Mouse (Mus musculus): ENCODE data around the gene Dhx40.
"Not testable (repeated sequence)": the region's sequence is repeated elsewhere in the genome, so short reads cannot be mapped to it uniquely, and the experiment has no call there.

The Dhx40 gene

DNA sequence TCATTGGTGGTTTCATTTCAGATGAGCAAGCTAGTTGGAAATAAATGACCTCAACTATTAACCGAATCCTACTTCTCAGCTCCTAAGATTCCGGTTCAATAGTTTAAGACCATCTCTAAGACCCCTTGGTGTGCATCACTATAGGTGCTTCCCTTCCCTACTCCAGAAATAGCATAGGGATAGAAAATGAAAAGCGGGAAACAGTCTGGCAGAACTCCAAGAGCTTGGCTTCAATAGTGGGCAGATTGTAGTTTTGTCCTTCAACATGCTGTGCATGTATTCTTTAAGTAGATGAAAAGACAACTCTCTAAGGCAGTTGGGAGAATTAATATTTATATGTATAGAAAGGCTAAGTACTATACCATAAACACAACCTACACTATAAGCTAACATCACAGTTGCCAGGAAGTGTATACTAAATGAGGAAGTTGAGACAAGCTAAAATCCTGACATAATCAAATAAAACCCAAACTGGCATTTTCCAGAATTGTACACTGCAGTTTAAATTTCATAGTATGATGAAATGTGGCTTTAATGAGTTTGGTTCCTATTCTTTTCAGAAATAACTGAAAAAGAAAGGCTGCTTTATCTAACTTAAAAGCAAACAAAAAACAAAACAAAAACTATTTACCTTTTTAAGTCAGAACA is 57.6 kb downstream of the Dhx40 start:
- no peak for DNase-seq

DNA sequence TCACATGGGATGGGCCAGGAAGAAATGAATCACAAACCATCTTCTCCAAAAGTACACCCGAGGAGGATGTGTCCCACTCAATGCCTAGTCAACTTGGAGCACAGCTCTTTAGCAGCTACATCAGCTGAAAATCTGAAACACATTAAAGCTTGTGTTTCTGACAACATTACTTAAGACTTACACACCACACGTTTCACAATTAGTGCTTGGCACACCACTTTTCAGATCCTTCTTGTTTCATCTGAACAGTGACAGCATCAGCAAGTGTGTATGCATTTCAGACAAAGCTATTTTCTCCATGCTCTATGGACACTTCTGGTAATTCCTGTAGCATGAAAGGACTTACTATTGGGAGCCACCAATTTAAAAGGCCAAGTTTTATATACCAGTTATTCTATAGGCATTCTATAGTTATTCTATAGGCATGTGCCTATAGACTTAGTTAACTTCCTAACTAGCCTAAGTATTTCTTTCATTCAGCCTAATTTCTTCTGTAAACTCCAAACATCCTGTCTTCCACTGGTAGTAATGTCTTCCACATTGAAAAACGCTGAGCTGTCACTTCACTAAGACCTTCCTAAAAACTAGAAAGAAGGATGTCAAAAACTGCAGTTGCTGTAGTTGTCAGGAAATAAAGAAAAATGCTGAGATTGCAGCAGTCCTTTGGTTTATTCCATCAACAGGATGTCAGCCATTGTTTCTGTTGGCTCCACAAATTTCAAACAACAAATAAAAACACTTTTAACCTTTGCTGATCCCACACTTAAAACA is 61.7 kb downstream of the Dhx40 start:
- no peak for DNase-seq

DNA sequence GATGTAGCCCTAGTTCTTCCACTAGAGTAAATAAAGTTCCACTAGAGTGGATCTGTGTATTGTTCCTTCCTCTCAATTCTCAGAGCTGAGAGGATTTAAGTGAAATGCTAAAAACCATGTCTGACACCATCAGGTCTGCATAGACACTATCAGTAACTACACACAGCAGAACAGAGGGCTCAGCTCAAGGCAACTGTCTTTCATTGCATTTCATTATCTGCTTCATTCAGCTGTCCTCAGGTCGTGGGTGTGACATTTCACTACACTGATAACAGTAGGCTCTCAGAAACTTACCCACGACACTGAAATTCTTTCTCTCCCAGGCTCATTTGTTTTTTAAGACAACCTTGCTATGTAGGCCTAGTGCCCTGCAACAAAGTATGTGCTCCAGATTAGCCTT is 64.9 kb downstream of the Dhx40 start:
- DNase-seq, result no peak

DNA sequence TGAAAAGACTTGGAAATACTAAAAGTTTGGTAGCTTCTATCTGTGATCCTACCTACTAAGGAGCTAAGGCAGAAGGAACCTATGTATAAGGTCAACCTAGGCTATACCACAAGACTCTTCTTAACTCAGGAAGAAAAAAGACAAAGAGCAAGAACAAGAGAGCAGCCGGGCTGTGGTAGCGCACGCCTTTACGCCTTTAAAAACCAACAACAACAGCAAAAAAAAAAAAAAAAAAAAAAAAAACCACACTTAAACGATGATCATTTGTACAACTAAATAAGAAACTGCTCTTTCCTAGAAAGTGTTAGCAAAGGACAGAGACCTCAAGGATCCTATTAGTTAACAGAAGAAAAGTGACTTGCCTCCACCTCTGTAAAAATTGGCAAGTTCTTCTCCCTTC is 66.0 kb downstream of the Dhx40 start:
- no peak for DNase-seq

DNA sequence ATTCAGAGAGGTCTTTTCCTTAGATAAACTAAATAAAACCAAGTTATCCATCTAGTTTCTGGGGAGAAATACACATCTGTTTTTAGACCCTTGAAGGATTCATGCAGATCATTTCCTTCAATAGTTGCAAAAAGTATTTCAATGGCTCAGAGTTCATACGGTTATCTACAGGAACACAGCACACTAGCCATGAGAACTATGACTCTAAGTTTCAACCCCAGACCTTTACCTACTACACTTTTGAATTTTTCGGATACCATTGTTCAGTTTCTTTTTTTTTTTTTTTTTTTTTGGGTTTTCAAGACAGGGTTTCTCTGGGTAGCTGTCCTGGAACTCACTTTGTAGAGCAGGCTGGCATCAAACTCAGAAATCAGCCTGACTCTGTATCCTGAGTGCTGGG is 68.1 kb downstream of the Dhx40 start:
- DNase-seq, result no peak

DNA sequence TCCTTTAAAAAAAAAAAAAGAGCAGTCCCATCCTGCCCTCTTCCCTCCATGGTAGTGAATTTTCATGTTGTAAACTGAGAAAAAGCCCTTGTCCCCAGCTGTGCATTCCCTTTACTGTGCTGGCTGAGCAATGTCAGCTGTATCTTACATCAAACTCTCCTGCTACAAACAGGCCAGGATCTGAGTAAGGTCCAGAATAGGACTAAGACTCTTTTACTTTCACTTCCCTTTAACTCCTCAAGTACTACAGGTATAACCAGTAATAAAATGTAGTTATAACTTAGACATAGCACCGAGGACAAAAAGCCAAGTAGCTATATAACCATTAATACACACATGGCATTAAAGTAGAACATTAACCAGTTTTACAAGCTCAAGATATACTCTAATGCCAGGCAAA is 68.6 kb downstream of the Dhx40 start:
- DNase-seq, result no peak

DNA sequence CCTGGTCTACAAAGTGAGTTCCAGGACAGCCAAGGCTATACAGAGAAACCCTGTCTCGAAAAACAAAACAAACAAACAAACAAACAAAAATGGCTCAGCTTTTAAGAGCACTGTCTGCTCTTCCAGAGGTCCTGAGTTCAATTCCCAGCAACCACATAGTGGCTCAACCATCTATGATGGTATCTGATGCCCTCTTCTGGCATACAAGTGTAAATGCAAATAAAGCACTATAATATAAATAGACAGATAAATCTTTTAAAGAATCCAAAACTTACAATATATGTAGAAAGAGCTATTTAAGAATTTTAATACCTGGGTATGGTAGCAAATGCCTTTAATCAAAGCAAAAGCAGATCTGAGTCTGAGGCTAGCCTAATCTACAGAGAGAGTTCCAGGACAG is 69.2 kb downstream of the Dhx40 start:
- DNase-seq, result not testable (repeated sequence)

DNA sequence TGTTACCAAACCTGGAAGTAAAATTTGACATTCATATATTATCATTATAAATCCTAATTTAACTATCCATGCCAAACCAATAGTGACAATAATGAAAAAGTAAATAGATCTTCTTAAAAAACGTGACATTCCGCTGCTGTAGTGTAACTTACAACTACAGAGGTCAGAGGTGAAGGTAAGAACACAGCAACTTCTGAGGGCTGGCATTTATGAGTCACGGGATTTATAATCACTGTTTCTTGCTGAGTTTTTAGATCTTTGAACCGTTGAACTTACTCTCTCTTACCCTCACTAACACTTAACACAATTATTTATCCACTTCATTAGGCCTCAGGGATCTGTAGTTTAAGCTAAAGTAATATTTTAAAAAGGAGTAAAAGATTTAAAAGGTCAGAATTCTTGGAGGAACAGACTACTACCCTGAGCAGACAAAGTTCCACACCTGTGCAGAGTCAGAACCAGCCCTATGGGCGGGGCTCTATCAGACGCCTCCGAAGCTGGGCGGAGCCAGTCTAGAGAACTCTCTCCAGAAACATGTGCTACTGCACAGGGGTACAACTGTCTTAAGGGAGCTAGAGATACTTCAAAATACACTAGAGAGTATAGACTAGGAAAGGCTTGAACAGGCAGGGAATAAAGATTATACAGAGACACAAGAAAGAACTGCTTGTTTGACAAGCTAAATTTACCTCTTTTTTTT is 70.1 kb downstream of the Dhx40 start:
- no peak for DNase-seq

DNA sequence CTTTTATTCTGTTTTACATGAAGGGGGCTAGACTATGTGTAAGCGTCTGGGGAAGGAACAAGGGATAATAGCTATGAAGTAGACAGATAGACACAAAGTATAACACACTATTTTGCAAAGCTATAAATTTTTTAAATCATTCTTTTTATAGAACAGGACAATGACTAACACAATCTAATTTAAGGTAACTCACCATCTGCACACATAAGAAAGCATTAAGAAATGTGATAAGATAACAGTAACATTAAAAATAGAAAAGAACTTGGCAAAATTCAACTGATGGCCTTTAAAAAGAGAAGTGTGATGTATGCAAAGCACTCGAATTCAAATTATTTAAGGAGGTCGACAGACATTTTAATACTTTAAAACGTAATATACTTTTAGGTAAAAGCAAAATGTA is 72.6 kb downstream of the Dhx40 start:
- no peak for DNase-seq

DNA sequence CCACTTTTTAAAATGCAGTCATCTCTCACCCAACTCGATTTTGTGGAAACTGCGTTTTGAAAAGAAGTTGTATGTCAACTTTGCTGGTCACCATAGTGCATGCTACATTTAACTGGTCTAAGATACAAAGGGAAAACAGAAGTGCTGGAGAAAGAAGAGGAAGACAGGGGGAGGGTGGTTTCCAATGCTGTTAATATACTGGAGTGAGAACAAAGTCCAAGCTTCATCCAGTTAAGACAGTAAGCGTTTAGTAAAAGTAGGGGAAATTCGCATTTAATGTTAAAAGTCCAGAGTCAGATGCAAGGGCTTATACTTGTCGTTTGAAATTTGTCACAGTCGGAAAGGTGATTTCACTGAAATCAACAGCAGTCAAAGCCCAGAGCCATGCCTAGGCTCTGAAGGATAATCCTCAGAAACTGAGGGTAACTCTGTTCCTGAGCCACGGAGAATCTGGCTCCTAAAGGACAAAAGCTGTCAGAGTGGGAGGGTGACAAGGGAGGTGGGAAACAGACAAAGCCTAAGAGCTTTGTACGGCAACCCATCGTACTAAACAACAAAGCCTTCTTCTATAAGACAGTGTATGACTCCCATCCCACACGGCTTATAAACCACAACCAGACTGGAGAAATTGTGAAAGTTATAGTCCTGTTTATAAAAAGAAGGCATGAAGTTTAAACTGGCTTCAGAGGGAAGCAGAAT is 73.2 kb downstream of the Dhx40 start:
- no peak for DNase-seq

DNA sequence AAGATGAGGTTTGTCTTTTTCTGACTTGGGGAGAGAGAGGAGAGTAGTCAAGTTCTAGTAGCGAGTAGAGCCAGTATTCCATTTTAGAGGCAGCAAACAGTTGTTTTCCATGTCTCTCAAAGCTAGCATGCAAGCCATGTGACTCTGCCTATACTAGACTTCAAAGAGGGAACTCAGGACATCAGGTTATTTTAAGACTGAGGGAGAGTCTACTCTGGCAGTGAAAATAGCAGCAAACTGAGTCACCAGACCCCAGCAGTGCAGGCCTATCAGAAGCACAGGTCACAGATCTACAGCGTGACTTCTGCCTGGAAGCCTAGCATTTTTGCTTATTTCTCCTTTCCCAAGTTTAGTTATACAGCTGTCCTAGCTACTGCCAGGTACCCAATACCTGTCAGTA is 76.1 kb downstream of the Dhx40 start:
- no peak for DNase-seq

DNA sequence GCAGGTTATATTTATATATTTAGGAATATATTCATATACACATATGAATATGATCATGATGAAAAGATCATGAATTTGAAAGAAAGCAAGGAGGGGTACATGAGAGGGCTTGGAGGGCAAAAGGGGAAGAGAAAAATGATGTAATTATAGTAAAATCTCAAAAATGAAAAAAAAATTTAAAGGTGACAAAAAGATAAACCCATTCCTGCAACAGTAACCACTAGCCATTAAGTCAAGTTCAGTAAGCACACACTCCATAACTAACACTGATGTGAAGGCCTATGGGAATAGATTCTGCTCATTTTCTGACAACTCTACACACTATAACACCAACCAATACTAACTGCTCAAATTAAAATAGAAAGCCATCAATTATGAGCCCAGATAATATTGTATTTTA is 81.9 kb downstream of the Dhx40 start:
- DNase-seq, result no peak

DNA sequence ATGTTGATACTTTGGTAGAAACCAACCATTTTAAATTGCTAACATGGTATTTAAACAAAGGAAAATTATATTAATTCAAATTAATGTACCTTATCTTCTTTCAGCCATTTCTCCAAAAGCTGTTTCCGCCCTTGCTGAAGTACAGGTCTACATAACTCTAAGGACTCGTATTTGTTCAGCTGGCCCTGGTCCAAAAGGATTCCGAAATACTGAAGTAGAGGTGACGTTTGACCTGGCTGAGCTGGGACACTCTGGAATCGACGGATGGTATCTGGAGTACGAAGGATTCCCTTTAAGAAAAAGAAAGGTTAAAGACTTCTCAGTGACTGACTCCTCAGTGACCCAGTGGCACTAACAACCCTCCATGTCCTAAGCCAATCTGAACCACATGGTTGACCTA is 82.6 kb downstream of the Dhx40 start:
- no peak for DNase-seq

DNA sequence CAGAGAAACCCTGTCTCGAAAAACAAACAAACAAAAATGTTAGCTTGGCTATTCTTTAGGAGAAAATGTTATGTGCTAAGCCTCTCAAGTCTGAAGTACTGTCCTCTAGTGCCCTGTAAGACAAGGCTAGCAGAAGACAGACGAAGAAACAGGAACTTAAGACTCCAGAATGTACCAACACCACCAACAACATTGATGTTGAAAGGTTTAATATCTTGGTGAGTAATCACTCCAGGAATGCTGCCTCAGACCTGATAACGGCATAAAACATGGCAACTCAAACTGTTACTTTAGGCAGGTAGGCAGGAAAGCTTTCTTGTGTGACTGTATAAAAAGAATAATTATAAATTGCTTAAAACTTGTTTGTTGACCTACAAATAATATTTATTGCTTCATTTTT is 83.5 kb downstream of the Dhx40 start:
- DNase-seq, result no peak

DNA sequence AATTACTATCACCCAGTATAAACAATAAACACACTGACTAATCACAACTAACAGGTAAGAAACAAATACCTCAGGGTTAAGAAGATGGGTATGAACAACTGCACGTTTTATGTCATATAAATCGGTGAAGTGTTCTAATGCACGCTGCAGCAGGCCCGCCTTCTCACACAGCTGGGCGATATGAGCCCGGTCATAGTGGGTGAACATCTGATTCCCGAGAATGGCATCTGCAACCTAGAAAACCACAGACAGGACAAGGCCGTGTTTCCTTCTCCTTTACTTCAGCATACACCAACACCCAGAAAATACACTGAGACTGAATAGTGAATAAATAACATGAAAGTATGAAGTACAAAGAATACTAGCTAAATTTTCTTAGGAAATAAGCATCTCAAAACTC is 88.2 kb downstream of the Dhx40 start:
- no peak for DNase-seq

Measured in thymus, postnatal 25 days (tissue).